Mouse (Mus musculus) liver, embryonic 16.5 days (tissue): ENCODE measurements at regions not wholly inside any gene's neighbourhood (a gene's known extent, or its start where the extent isn't known, plus 50 kb on each side); places are given as distances from the start of the nearest gene placed in this dataset.

Experiments
- ATAC-seq: fragments of 200-750 bp; cut with Nextera tagmentation; 2 replicates; pipeline ENCODE4 v1.8.0; 2017; ENCODE audit warnings: low read depth, mild to moderate bottlenecking, moderate number of reproducible peaks, moderate library complexity
- H3K27ac ChIP-seq: fragments of 300-500 bp; sonication (generic); 2 replicates; pipeline ENCODE4 v1.5.1; 2014; ENCODE audit warnings: mild to moderate bottlenecking, low read length
- H3K27me3 ChIP-seq: fragments of 300-500 bp; sonication (generic); 2 replicates; pipeline ENCODE4 v1.6.1; 2014; ENCODE audit warnings: low read depth, low read length, mixed read lengths; ENCODE audit not compliant: control insufficient read depth, insufficient read depth
- H3K36me3 ChIP-seq: fragments of 300-500 bp; sonication (generic); 2 replicates; pipeline ENCODE4 v1.6.1; 2014; ENCODE audit warnings: mild to moderate bottlenecking; ENCODE audit not compliant: control insufficient read depth, insufficient read depth
- H3K4me1 ChIP-seq: fragments of 300-500 bp; sonication (generic); 2 replicates; pipeline ENCODE4 v1.6.1; 2014; ENCODE audit warnings: low read depth, low read length, mixed read lengths; ENCODE audit not compliant: control insufficient read depth
- H3K4me2 ChIP-seq: fragments of 300-500 bp; sonication (generic); 2 replicates; pipeline ENCODE4 v1.6.1; 2014; ENCODE audit warnings: low read depth, low read length, mixed read lengths
- H3K4me3 ChIP-seq: fragments of 300-500 bp; sonication (generic); 2 replicates; pipeline ENCODE4 v1.5.1; 2014; ENCODE audit warnings: low read depth, mild to moderate bottlenecking, low read length
- H3K9ac ChIP-seq: fragments of 300-500 bp; sonication (generic); 2 replicates; pipeline ENCODE4 v1.6.1; 2014; ENCODE audit warnings: low read depth, low read length
- H3K9me3 ChIP-seq: fragments of 300-500 bp; sonication (generic); replicated peaks from 2 replicates; pipeline ENCODE4 v1.6.1; 2016; ENCODE audit warnings: low read length; ENCODE audit not compliant: control insufficient read depth
- WGBS: fragments of 180-500 bp; shearing (Covaris S2); extraction: QIAGEN DNeasy Blood & Tissue Kit; methylation state at CpG from one replicate; pipeline ENCODE4 v1.1.7; 2014; ENCODE audit not compliant: insufficient replicate concordance; 5-methylcytosine and 5-hydroxymethylcytosine counted together

- H3K4me3 ChIP-seq, result no peak overlapping the region
- WGBS, result 62% methylated on average over 2 of the region's 2 CpGs
- no peak for ATAC-seq
- H3K9me3 ChIP-seq, result no peaks in the 10 kb centered on the region
- H3K27ac ChIP-seq, result no peak overlapping the region
- no peaks in the 10 kb centered on the region for H3K36me3 ChIP-seq
- no peaks in the 10 kb centered on the region for H3K27me3 ChIP-seq
- H3K4me1 ChIP-seq, result no peaks in the 10 kb centered on the region
- H3K9ac ChIP-seq, result no peak overlapping the region
- H3K4me2 ChIP-seq, result no peak overlapping the region
These were observed 307.5 kb upstream of the Prkcq start for GRCm38 (mm10) chr2:10864451-10864850.

DNA sequence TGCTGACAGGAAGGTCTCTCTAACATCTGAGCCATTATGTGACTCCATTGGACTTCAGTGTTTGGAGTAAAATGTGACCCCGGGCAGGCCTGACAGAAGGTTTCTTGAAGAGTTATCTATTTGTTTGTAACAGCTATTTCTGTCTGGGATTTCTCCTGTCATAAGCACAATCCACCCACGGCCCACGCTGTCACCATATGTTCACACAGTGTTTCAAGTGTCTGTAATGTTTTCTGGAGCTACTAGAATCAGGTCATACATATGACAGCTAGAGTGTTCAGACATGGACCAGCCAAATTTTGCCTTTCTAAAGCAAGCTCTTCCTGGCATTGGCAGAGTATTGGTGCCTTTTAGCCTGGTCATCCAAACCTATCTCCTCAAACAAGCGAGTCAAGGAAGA lies 297.6 kb upstream of the Prkcq start:
- H3K4me1 ChIP-seq, result no peaks in the 10 kb centered on the region
- H3K4me3 ChIP-seq, result no peak overlapping the region
- no peak overlapping the region for H3K4me2 ChIP-seq
- no peak overlapping the region for H3K27ac ChIP-seq
- H3K27me3 ChIP-seq, result no peaks in the 10 kb centered on the region
- no peaks in the 10 kb centered on the region for H3K36me3 ChIP-seq
- no peaks in the 10 kb centered on the region for H3K9me3 ChIP-seq
- ATAC-seq, result no peak
- no peak overlapping the region for H3K9ac ChIP-seq
- 64% methylated on average over 4 of the region's 4 CpGs for WGBS

DNA sequence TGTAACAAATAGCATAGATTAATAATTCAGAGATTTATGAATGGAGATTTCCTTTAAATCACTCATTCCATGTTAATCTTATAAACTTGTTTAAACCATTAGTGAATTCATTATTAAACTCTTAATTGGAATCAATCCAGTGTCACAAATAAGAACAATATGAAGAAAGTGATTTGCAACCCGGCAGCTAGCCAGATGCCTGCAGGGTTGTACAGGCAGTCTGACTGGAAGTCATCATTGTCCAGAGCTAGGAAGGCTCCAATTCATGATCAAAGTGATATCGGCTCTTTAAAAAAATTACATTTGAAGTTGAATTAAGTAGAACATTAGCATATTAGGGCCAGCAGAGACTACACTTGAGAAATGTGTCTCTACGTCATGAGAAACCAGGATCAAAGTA lies 270.0 kb upstream of the Prkcq start:
- H3K27me3 ChIP-seq, result no peaks in the 10 kb centered on the region
- H3K9me3 ChIP-seq, result no peaks in the 10 kb centered on the region
- H3K4me1 ChIP-seq, result no peaks in the 10 kb centered on the region
- no peak overlapping the region for H3K27ac ChIP-seq
- ATAC-seq, result no peak
- no peak overlapping the region for H3K4me3 ChIP-seq
- no peak overlapping the region for H3K9ac ChIP-seq
- H3K36me3 ChIP-seq, result no peaks in the 10 kb centered on the region
- 67% methylated on average over 3 of the region's 3 CpGs for WGBS
- H3K4me2 ChIP-seq, result no peak overlapping the region

GRCm38 (mm10) chr2:10919955-10920354 lies 252.0 kb upstream of the Prkcq start:
- no peaks in the 10 kb centered on the region for H3K9me3 ChIP-seq
- no peaks in the 10 kb centered on the region for H3K27me3 ChIP-seq
- no peaks in the 10 kb centered on the region for H3K36me3 ChIP-seq
- H3K27ac ChIP-seq, result no peak overlapping the region
- no peak for ATAC-seq
- H3K4me2 ChIP-seq, result no peak overlapping the region
- H3K9ac ChIP-seq, result no peak overlapping the region
- no peaks in the 10 kb centered on the region for H3K4me1 ChIP-seq
- H3K4me3 ChIP-seq, result no peak overlapping the region

- Histone ChIP-seq H3K4me1 (no peaks in the 10 kb centered on the region), H3K27me3 (no peaks in the 10 kb centered on the region), H3K27ac (no peak overlapping the region), H3K4me2 (no peak overlapping the region), H3K9me3 (no peaks in the 10 kb centered on the region), H3K4me3 (no peak overlapping the region), H3K36me3 (no peaks in the 10 kb centered on the region), H3K9ac (no peak overlapping the region)
- WGBS, result 47% methylated on average over 8 of the region's 8 CpGs
- no peak for ATAC-seq
These were observed 251.0 kb upstream of the Prkcq start for GRCm38 (mm10) chr2:10920686-10921485.

DNA sequence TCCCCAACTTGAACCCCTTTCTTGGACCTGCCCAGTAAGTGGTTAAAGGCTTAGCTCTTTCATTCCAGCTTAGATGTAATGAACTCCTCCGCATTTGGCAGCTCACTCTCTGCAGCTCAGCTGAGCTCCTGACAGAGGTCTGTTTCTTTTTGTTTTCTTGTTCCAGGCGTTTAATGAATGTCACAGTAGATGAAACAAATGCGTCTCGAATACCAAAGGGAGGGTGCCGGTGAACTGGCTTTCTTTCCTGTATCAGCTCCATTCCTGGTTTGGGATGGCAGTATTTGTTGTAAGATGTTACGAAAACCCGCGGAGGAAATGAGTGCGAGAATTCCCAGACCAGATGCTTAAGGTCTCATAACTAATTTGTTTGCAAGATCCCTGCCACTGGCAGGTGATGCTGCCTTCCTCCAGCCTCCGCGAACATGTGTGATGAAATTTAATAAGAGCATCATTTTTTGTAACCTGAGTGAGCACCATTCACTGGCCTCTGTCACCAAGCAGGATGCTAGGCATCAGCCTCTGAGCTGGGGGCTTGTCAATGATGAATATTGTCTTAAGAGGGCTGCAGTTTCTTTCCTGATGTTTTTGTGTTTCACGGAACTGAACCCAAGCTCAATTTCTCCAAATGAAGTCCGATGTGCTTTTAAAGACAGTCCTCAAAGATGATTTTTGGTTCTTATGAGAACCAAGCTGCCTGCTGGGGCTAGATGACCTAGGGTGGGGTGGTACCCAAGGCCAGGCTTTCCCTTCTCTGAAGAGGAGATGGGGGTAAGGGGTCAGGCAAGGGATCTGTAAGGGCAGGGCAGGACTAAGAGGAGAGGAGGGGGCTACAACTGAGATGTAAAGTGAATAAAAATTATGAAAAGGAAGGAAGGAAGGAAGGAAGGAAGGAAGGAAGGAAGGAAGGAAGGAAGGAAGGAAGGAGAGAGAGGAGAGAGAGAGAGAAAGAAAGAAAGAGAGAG lies 250.1 kb upstream of the Prkcq start:
- H3K9ac ChIP-seq, result no peak overlapping the region
- H3K36me3 ChIP-seq, result no peaks in the 10 kb centered on the region
- ATAC-seq, result no peak
- H3K4me1 ChIP-seq, result no peaks in the 10 kb centered on the region
- no peak overlapping the region for H3K27ac ChIP-seq
- no peaks in the 10 kb centered on the region for H3K27me3 ChIP-seq
- no peaks in the 10 kb centered on the region for H3K9me3 ChIP-seq
- 36% methylated on average over 13 of the region's 13 CpGs for WGBS
- no peak overlapping the region for H3K4me2 ChIP-seq
- H3K4me3 ChIP-seq, result no peak overlapping the region

GRCm38 (mm10) chr2:10923984-10924383 lies 247.9 kb upstream of the Prkcq start:
- no peak overlapping the region for H3K9ac ChIP-seq
- H3K36me3 ChIP-seq, result no peaks in the 10 kb centered on the region
- ATAC-seq, result no peak
- no peak overlapping the region for H3K4me2 ChIP-seq
- no peak overlapping the region for H3K27ac ChIP-seq
- WGBS, result 49% methylated on average over 4 of the region's 4 CpGs
- H3K4me1 ChIP-seq, result no peaks in the 10 kb centered on the region
- H3K4me3 ChIP-seq, result no peak overlapping the region
- H3K27me3 ChIP-seq, result no peaks in the 10 kb centered on the region
- no peaks in the 10 kb centered on the region for H3K9me3 ChIP-seq

- H3K4me3 ChIP-seq, result no peak overlapping the region
- H3K27ac ChIP-seq, result no peak overlapping the region
- ATAC-seq, result no peak
- no peak overlapping the region for H3K9ac ChIP-seq
- no peaks in the 10 kb centered on the region for H3K27me3 ChIP-seq
- H3K36me3 ChIP-seq, result no peaks in the 10 kb centered on the region
- no peaks in the 10 kb centered on the region for H3K4me1 ChIP-seq
- H3K4me2 ChIP-seq, result no peak overlapping the region
- no peaks in the 10 kb centered on the region for H3K9me3 ChIP-seq
- 64% methylated on average over 7 of the region's 7 CpGs for WGBS
These were observed 246.5 kb upstream of the Prkcq start for GRCm38 (mm10) chr2:10925361-10925760.

GRCm38 (mm10) chr2:10937405-10937804 lies 234.5 kb upstream of the Prkcq start:
- Histone ChIP-seq H3K36me3 (no peaks in the 10 kb centered on the region), H3K27me3 (no peaks in the 10 kb centered on the region)

More at GRCm38 (mm10) chr2:10937405-10937804, 234.5 kb upstream of the Prkcq start:
- Histone ChIP-seq H3K9ac (no peak overlapping the region), H3K4me3 (no peak overlapping the region), H3K9me3 (no peaks in the 10 kb centered on the region), H3K4me1 (no peaks in the 10 kb centered on the region), H3K4me2 (no peak overlapping the region), H3K27ac (no peak overlapping the region)
- 72% methylated on average over 1 of the region's 1 CpGs for WGBS
- no peak for ATAC-seq
